Mouse (Mus musculus): ENCODE results near the gene Slc39a11. TPM values are rescaled to one million over a fixed set of nuclear protein-coding genes. Genes with fewer than 3 reads are reported as not detected.

The Slc39a11 gene
- polyA plus RNA-seq, 1 experiment from 2014 or later = 41.6 TPM

- H3K27ac ChIP-seq (ENCODE audit: low read length) = no peak overlapping the region; the same call in 1 of the 2 replicates
- H3K9me3 ChIP-seq (ENCODE audit: control insufficient read depth, low read length) = peaks cover 7% of the 10 kb centered on the region
- peak; percentile 35 for ATAC-seq
- WGBS = 42% methylated on average over 23 of the region's 23 CpGs
- H3K4me2 ChIP-seq (ENCODE audit: low read length) = 0 out of 2 replicates have a peak overlapping the region, but pooled peaks have one; percentile 7
- H3K4me3 ChIP-seq (replicated peaks; ENCODE audit: low read length) = no peak overlapping the region
- H3K4me1 ChIP-seq (replicated peaks; ENCODE audit: control insufficient read depth, insufficient read depth, low read length) = peaks cover 37% of the 10 kb centered on the region
- H3K9ac ChIP-seq (replicated peaks; ENCODE audit: low read depth, low read length) = no peak overlapping the region
- H3K36me3 ChIP-seq (ENCODE audit: control insufficient read depth, insufficient read depth) = no peaks in the 10 kb centered on the region
- H3K27me3 ChIP-seq (replicated peaks; ENCODE audit: control insufficient read depth, insufficient read depth, low read length) = no peaks in the 10 kb centered on the region
These were observed 256.3 kb downstream of the Slc39a11 start for GRCm38 (mm10) chr11:113393366-113394150.

GRCm38 (mm10) chr11:113391664-113392063 is 258.2 kb downstream of the Slc39a11 start:
- Histone ChIP-seq H3K9ac (replicated peaks; ENCODE audit: low read depth, low read length) (no peak overlapping the region), H3K4me1 (replicated peaks; ENCODE audit: control insufficient read depth, insufficient read depth, low read length) (peaks cover 37% of the 10 kb centered on the region), H3K4me3 (replicated peaks; ENCODE audit: low read length) (no peak overlapping the region), H3K27me3 (replicated peaks; ENCODE audit: control insufficient read depth, insufficient read depth, low read length) (no peaks in the 10 kb centered on the region), H3K27ac (ENCODE audit: low read length) (no peak overlapping the region), H3K4me2 (ENCODE audit: low read length) (no peak overlapping the region), H3K36me3 (ENCODE audit: control insufficient read depth, insufficient read depth) (no peaks in the 10 kb centered on the region), H3K9me3 (ENCODE audit: control insufficient read depth, low read length) (no peaks in the 10 kb centered on the region)
- ATAC-seq = no peak
- WGBS = 86% methylated on average over 12 of the region's 12 CpGs

GRCm38 (mm10) chr11:113389637-113390036 is 260.2 kb downstream of the Slc39a11 start:
- ATAC-seq = peak; percentile 68
- H3K9me3 ChIP-seq (ENCODE audit: control insufficient read depth, low read length) = no peaks in the 10 kb centered on the region
- H3K4me3 ChIP-seq (replicated peaks; ENCODE audit: low read length) = no peak overlapping the region
- 11% methylated on average over 6 of the region's 6 CpGs for WGBS
- no peak overlapping the region for H3K9ac ChIP-seq (replicated peaks; ENCODE audit: low read depth, low read length)
- no peak overlapping the region for H3K4me2 ChIP-seq (ENCODE audit: low read length)
- no peak overlapping the region for H3K27ac ChIP-seq (ENCODE audit: low read length)
- no peaks in the 10 kb centered on the region for H3K27me3 ChIP-seq (replicated peaks; ENCODE audit: control insufficient read depth, insufficient read depth, low read length)
- H3K4me1 ChIP-seq (replicated peaks; ENCODE audit: control insufficient read depth, insufficient read depth, low read length) = peaks cover 37% of the 10 kb centered on the region
- H3K36me3 ChIP-seq (ENCODE audit: control insufficient read depth, insufficient read depth) = no peaks in the 10 kb centered on the region

- Histone ChIP-seq H3K36me3 (ENCODE audit: control insufficient read depth, insufficient read depth) (no peaks in the 10 kb centered on the region), H3K4me3 (replicated peaks; ENCODE audit: low read length) (no peak overlapping the region), H3K27ac (ENCODE audit: low read length) (no peak overlapping the region), H3K27me3 (replicated peaks; ENCODE audit: control insufficient read depth, insufficient read depth, low read length) (no peaks in the 10 kb centered on the region), H3K9me3 (ENCODE audit: control insufficient read depth, low read length) (no peaks in the 10 kb centered on the region), H3K4me1 (replicated peaks; ENCODE audit: control insufficient read depth, insufficient read depth, low read length) (peaks cover 9% of the 10 kb centered on the region), H3K9ac (replicated peaks; ENCODE audit: low read depth, low read length) (no peak overlapping the region), H3K4me2 (ENCODE audit: low read length) (no peak overlapping the region)
- 42% methylated on average over 10 of the region's 10 CpGs for WGBS
- no peak for ATAC-seq
These were observed 267.0 kb downstream of the Slc39a11 start for GRCm38 (mm10) chr11:113382674-113383571.

GRCm38 (mm10) chr11:113381550-113381949 is 268.3 kb downstream of the Slc39a11 start:
- H3K27me3 ChIP-seq (replicated peaks; ENCODE audit: control insufficient read depth, insufficient read depth, low read length) = no peaks in the 10 kb centered on the region
- no peak overlapping the region for H3K4me2 ChIP-seq (ENCODE audit: low read length)
- no peak overlapping the region for H3K9ac ChIP-seq (replicated peaks; ENCODE audit: low read depth, low read length)
- H3K9me3 ChIP-seq (ENCODE audit: control insufficient read depth, low read length) = no peaks in the 10 kb centered on the region
- H3K27ac ChIP-seq (ENCODE audit: low read length) = no peak overlapping the region
- peaks cover 9% of the 10 kb centered on the region for H3K4me1 ChIP-seq (replicated peaks; ENCODE audit: control insufficient read depth, insufficient read depth, low read length)
- WGBS = 50% methylated on average over 8 of the region's 8 CpGs
- no peak for ATAC-seq
- H3K36me3 ChIP-seq (ENCODE audit: control insufficient read depth, insufficient read depth) = no peaks in the 10 kb centered on the region
- H3K4me3 ChIP-seq (replicated peaks; ENCODE audit: low read length) = no peak overlapping the region

- WGBS = 74% methylated on average over 9 of the region's 9 CpGs
- no peaks in the 10 kb centered on the region for H3K27me3 ChIP-seq (replicated peaks; ENCODE audit: control insufficient read depth, insufficient read depth, low read length)
- H3K4me2 ChIP-seq (ENCODE audit: low read length) = no peak overlapping the region
- H3K9me3 ChIP-seq (ENCODE audit: control insufficient read depth, low read length) = no peaks in the 10 kb centered on the region
- H3K4me1 ChIP-seq (replicated peaks; ENCODE audit: control insufficient read depth, insufficient read depth, low read length) = peaks cover 8% of the 10 kb centered on the region
- no peak overlapping the region for H3K9ac ChIP-seq (replicated peaks; ENCODE audit: low read depth, low read length)
- H3K36me3 ChIP-seq (ENCODE audit: control insufficient read depth, insufficient read depth) = no peaks in the 10 kb centered on the region
- H3K4me3 ChIP-seq (replicated peaks; ENCODE audit: low read length) = no peak overlapping the region
- no peak for ATAC-seq
- no peak overlapping the region for H3K27ac ChIP-seq (ENCODE audit: low read length)
These were observed 271.0 kb downstream of the Slc39a11 start for GRCm38 (mm10) chr11:113378867-113379266.

GRCm38 (mm10) chr11:113376066-113376465 is 273.8 kb downstream of the Slc39a11 start:
- Histone ChIP-seq H3K4me2 (ENCODE audit: low read length) (no peak overlapping the region), H3K4me1 (replicated peaks; ENCODE audit: control insufficient read depth, insufficient read depth, low read length) (peaks cover 12% of the 10 kb centered on the region), H3K4me3 (replicated peaks; ENCODE audit: low read length) (no peak overlapping the region), H3K27me3 (replicated peaks; ENCODE audit: control insufficient read depth, insufficient read depth, low read length) (no peaks in the 10 kb centered on the region), H3K27ac (ENCODE audit: low read length) (no peak overlapping the region), H3K9me3 (ENCODE audit: control insufficient read depth, low read length) (no peaks in the 10 kb centered on the region), H3K9ac (replicated peaks; ENCODE audit: low read depth, low read length) (no peak overlapping the region), H3K36me3 (ENCODE audit: control insufficient read depth, insufficient read depth) (no peaks in the 10 kb centered on the region)
- no peak for ATAC-seq
- WGBS = 81% methylated on average over 9 of the region's 9 CpGs

- H3K36me3 ChIP-seq (ENCODE audit: control insufficient read depth, insufficient read depth) = no peaks in the 10 kb centered on the region
- H3K4me2 ChIP-seq (ENCODE audit: low read length) = no peak overlapping the region
- no peaks in the 10 kb centered on the region for H3K27me3 ChIP-seq (replicated peaks; ENCODE audit: control insufficient read depth, insufficient read depth, low read length)
- WGBS = 53% methylated on average over 10 of the region's 10 CpGs
- no peak overlapping the region for H3K9ac ChIP-seq (replicated peaks; ENCODE audit: low read depth, low read length)
- no peaks in the 10 kb centered on the region for H3K9me3 ChIP-seq (ENCODE audit: control insufficient read depth, low read length)
- ATAC-seq = no peak
- H3K4me1 ChIP-seq (replicated peaks; ENCODE audit: control insufficient read depth, insufficient read depth, low read length) = peaks cover 6% of the 10 kb centered on the region
- no peak overlapping the region for H3K27ac ChIP-seq (ENCODE audit: low read length)
- H3K4me3 ChIP-seq (replicated peaks; ENCODE audit: low read length) = no peak overlapping the region
These were observed 276.0 kb downstream of the Slc39a11 start for GRCm38 (mm10) chr11:113373926-113374325.

GRCm38 (mm10) chr11:113373331-113373730 is 276.5 kb downstream of the Slc39a11 start:
- H3K27ac ChIP-seq (ENCODE audit: low read length) = no peak overlapping the region
- H3K4me1 ChIP-seq (replicated peaks; ENCODE audit: control insufficient read depth, insufficient read depth, low read length) = peaks cover 5% of the 10 kb centered on the region; the same call in 1 of the 2 replicates
- H3K36me3 ChIP-seq (ENCODE audit: control insufficient read depth, insufficient read depth) = no peaks in the 10 kb centered on the region
- H3K9ac ChIP-seq (replicated peaks; ENCODE audit: low read depth, low read length) = no peak overlapping the region
- no peak overlapping the region for H3K4me3 ChIP-seq (replicated peaks; ENCODE audit: low read length)
- H3K27me3 ChIP-seq (replicated peaks; ENCODE audit: control insufficient read depth, insufficient read depth, low read length) = no peaks in the 10 kb centered on the region
- 75% methylated on average over 9 of the region's 9 CpGs for WGBS
- no peak overlapping the region for H3K4me2 ChIP-seq (ENCODE audit: low read length)
- no peak for ATAC-seq
- no peaks in the 10 kb centered on the region for H3K9me3 ChIP-seq (ENCODE audit: control insufficient read depth, low read length)

Measured in forebrain, embryonic 16.5 days (tissue).